Mouse (Mus musculus) layer of hippocampus, postnatal 36 days (tissue): ENCODE measurements around the gene Pfas. TPM values are rescaled to one million over a fixed set of nuclear protein-coding genes. Genes with fewer than 3 reads are reported as not detected.

Source experiments
- DNase-seq, 2 experiments: peaks; one replicate each; pipeline ENCODE4 v3.0.0; 2022
- total RNA-seq, 2 experiments: library from RNA; stranded (reverse); gene quantifications; 2 replicates each; pipeline ENCODE4 v1.2.3; 2021

The Pfas gene
- 10 to 100 TPM; 22.8 to 28.9 TPM for total RNA-seq

DNA sequence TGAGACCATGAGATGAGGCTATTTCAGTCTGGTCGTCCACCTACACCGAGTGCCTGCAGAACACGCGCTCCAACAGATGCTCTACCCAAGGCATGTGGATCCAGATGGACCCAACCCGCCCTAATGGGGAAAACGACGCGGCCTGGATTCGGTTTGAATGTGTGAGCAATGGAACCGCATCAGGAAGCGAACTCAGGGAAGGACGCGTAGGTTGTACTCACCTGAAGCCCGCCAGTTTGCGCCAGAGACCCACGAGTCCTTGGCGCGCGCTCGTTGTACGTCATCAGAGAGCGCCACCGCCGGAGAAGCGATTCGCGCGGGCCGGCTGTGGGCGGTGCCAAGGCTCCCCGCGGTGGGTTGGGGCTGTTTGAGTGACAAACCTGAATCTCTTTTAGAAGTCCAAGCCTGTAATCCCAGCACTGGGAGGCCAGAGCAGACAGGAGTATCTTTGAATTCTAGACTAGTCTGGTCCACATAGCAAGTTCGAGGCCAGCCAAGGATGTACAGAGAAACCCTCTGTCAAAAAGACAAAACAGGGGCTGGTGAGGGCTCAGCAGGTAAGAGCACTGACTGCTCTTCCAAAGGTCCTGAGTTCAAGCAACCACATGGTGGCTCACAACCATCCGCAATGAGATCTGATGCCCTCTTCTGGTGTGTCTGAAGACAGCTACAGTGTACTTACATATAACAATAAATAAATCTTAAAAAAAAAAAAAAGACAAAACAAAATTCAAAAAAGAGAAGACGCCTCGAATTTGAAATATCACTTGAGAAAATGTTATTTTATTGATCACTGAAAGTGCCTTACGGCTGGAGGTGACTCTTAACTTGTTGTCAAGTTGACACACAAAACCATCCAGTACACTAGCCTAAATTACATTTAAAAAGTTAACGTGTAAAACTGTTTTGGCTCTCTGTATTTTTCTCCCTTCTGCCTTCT, at the start of gene Pfas:
Gene Pfas, minus strand, starts transcription at position 279 of the 940 bp plus-strand sequence.
- peak; percentile 89 for DNase-seq

DNA sequence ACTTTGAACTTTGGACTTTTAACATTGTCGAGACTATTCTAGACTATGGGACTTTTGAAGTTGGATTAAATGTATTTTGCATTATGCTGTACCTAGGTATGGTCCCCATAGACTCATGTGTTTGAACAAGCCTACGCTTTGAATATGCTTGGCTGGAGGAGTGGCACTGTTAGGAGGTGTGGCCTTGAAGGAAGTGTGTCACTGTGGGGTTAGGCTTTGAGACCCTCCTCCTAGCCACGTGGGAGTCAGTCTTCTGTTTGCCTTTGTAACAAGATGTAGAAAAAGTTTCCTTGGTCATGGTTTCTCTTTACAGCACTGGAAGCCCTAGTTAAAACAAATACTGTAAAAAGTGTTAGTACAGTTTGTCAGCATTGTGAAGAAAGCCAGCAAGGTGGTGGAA, 45.6 kb upstream of the Pfas start:
- DNase-seq = no peak

DNA sequence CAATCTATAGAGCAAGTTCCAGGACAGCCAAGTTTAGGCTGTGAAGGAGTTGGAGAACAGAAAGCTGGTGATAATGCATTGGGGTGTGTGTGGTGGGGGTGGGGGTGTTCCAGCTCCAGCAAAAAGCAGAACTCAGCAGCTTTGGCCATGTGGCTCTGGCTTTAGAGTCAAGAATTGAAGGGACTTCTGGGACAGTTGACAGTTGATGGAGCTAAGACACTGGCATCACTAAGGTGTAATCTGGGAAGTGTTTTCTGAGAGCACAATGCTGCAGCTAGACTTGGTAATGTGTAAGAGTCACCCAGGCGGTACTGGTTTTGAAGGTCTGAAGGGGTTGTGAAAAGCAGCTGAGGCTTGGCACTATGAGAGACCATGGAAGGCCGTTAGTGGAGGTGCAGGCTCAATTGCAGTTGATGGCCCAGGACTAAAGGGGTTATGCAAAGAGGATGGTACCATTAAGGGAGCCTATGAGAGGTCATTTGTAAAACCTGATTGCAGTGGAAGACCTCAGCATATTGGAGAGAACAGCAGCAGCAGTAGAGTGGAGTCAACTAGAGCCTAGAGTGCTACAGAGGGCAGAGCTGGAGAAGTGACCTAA, 44.7 kb upstream of the Pfas start:
- DNase-seq = no peak

DNA sequence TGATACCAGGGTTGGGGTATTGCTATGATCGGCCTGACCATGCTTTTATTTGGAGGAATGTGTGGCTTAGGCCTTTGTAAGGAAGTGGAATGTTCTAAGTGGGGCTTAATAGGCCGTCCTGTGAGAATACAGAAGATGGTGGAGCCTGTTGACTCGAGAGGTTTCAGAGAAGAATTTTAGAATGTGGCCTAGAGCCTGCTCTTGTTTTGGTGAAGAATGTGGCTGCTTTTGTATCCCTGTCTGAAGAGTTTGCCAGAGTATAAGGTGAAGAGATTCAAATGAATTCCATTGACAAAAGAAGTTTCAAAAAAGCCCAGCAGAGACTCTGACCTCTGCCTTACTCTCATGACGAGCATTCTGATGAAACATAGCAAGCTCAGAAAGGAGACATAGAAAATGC, 43.5 kb upstream of the Pfas start:
- DNase-seq = no peak

DNA sequence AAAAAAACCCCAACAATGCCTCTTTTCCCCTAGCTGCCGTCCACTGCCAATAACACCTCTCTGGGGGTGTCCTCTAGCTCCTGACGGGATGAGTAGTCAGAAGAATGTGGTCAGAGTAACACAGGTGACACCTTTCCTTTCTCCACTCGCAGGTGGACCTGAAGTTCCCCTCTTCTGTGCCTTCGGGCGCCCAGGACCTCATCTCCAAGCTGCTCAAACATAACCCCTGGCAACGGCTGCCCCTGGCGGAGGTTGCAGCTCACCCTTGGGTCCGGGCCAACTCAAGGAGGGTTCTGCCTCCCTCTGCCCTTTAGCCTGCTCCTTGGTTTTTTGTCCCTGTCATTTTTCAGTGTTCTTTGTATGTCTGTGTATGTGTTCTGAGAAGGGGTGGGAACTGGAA, 42.5 kb upstream of the Pfas start:
- DNase-seq = no peak

DNA sequence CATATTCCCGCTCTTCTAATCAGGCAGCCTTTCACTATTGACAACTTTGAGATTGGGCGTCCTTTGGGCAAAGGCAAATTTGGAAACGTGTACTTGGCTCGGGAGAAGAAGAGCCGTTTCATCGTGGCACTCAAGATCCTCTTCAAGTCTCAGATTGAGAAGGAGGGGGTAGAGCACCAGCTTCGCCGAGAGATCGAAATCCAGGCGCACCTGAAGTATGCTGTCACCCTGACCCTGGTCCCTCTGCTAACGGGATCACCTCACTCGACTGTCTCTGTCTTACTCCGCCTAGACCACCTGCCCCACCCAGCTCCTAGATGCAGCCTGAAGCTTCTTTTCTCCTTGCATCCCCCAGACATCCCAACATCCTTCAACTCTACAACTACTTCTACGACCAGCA, 39.9 kb upstream of the Pfas start:
- DNase-seq = no peak

DNA sequence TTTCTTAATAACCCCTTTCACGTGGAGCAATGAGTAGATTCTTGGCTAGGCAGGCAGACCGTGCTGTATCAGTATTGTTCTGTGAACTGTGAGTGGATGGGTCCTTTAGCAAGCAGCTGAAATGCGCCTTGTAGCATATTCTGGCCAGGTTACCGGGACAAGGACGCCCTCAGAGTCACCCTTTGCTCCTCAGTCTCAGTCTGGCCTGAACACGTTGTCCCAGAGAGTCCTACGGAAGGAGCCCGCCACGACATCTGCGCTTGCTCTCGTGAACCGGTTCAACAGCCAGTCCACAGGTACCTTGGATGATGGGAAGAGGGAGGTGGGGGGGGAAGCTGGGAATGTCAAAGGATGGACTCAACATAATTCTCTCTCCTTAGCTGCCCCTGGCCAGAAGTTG, 39.3 kb upstream of the Pfas start:
- DNase-seq = no peak

DNA sequence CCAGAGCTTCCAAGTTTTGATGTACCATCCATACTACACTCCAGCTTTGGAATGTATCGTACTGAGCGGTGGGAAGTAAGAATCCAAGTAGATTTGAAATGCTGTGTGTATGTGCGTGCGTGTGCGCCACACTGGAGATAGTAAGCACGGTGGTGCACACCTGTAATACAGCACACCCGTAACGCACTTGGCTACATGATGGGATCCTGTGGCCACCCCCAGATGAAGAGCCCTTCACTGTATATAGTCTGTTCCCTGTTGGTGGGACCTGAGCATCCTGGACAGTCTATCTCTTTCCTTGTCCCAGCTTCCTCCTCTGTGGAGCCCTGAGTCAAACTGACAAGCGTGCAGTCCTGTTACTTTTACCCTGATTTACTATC, 38.1 kb upstream of the Pfas start:
- DNase-seq = no peak

DNA sequence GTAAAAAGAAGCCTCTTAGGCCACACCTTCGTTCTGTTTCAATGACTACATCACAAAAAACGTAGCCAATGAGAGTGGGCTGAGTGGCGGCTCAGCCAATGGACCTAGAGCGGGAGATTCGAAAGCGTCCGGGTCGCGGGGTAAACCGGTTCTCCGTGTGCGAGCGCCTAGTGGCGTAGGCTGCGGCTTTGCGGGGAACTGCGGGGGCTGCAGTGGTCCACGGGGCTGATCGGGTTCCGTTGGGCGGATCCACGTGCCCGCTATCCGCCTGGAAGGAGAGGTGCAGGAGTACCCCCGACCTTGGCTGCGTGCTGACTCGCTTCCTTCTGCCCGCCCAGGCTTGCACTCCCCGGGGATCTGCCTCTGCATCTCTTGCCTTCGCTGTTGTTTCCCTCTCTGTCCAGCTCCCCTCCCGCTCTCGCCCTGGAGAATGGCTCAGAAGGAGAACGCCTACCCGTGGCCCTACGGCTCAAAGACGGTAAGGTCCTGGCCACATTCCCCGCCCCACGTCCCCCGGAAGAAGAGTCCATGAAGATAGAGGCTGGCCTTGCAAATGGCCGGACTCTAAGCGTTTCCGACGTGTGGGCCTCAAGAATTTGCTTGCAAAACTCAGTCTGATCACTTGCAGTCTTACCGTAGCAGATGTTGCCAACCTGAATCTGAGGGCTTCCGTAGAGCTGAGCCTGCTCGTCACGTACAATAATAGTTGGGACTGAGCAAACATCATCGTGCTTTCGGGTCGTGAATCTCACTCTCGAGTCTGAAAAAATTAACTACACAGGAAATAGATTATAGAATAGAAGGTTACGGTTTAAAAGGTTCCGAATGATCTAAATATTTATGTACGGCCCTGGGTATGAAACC, 37.5 kb upstream of the Pfas start, which contains the start of gene Aurkb:
Gene Aurkb, plus strand, starts transcription at position 117 of the 864 bp plus-strand sequence.
- DNase-seq = peak; percentile 62 to 65

DNA sequence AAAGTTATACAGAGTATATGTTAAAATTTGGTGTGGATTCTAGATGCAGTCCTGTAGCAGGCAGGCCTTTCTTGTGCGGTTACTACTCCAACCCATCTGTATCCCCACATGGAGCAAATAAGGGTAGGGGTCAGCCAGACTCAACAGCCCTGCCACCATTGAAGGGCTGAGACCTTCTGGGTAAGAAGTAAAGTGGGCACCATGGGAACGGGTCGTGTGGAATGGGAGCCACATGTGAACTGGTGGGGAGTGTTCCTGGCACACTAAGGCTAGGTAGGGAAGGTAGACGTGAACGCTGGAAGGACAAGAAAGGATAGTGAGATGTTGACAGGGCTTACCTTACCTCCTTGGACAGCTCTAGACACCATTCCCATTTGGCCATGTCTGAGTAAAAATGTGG, 29.9 kb upstream of the Pfas start:
- no peak for DNase-seq

DNA sequence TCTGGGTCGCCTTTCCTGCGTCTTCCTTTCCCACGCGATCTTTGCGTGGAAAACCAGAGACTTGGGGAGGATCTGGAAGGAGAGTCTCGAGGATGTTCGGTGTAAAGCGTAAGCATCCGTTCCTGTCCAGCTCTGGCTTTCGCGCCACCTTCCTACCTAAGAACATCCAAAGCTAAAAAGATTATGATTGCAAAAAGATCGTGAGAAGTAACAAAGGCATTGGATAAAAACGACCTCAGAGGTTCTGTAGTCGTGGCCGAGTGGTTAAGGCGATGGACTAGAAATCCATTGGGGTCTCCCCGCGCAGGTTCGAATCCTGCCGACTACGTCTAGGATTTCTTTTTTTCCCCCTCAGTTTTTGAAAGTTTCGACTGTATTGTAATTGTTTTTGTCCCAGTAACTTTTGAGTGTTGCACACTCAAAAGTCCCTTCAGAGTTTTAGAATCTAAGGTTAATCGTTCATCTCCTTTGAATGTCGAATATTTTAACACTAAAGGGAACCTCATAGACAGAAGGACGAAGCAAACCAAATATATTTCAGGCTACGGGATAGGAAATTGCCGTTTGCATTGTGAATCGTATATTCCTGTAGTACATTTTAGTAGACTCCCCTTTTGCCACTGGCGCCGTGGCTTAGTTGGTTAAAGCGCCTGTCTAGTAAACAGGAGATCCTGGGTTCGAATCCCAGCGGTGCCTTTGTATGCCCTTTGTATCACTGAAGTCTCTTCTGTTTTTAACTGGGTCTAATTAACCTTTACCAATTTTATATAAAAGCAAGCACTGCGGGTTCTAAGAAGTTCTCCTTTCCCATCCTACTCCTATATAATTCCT, 29.2 kb upstream of the Pfas start:
- peak; percentile 79 to 87 for DNase-seq

DNA sequence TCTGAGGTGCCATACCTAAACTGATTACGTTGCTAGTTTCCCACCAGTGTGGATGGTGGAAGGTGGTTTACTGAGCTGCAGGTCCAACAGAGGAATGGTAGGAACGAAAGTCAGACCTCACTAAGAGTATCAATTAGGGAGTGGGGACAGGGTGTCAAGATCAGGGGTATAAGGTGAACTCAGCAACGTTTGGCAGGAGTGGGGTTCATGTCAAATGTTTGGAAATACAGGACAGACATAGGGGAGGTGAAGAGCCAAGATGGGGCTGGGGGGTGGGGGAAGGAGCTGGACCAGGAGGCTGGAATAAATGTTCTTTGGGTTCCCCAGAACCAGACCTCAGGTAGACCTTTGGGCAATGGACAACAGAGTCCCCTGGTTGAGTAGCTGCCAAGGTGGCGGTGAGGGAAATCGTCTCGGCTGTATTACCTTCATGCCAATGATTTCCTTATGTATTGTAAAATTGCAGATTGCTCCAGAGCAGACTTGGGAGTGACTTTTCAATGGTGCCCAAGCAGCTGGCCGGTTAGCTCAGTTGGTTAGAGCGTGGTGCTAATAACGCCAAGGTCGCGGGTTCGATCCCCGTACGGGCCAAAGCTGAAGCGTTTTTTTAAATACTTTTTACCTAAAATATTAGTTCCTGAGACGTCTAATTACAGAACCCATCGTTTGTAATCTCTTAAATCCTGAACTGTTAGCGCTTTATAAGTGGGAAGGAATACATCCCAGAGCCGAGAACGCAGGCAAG, 28.4 kb upstream of the Pfas start:
- peak; percentile 88 to 93 for DNase-seq

DNA sequence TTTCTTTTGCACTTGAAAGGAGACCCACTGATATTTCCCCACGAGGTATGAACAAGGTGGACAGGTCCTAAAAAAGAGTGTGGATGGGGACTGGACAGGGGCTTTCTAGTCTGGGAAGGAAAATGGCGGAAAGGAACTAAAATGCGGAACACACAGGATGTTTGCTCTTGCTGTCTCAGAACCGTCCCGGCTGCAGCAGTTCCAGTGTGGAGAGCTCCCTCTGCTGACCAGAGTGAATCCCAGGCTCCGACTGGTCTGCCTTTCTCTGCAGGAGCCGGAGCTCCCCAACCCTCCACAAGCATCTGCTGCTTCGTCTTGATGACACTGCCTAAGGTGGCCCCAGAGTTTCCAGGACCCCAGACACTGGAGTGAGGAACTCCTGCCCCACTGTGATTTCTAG, 27.6 kb upstream of the Pfas start:
- DNase-seq = peak; percentile 82 to 88

DNA sequence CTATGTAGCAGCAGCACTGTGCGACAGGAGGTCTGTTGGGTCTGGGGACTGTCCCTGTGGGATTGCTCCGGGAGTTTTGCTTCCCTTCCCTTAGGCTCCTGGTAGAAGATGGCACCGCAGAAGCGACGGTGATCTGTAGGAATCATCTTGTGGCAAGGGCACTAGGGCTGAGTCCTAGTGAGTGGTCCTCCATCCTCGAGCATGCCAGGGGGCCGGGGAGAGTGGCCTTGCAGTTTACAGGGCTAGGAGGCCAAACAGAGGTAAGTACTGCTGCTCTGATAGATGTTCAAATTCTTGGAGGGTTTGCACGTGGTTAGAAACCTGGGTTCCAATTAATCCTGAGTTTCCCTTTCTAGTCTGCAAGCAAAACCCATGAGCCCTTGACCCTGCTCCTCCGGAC, 27.2 kb upstream of the Pfas start:
- DNase-seq = no peak

DNA sequence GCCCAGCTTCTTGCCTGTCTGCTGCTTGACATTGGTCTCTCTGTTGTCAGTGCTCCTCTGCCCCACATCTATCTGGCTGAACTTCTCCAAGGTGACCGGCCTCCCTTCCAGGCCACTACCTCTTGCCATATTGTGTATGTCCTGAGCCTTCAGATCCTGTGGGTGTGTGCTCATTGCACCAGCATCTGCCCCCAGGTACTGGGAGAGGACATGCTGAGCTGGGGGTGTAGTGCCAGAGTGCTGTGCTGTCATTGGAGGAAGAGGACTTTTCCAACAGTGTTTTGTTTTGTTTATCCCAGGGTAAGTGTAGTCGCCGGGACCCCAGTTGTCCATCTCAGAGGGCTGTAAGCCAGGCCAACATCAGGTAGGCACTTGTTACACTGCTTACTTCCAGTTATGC, 26.3 kb upstream of the Pfas start:
- no peak for DNase-seq

DNA sequence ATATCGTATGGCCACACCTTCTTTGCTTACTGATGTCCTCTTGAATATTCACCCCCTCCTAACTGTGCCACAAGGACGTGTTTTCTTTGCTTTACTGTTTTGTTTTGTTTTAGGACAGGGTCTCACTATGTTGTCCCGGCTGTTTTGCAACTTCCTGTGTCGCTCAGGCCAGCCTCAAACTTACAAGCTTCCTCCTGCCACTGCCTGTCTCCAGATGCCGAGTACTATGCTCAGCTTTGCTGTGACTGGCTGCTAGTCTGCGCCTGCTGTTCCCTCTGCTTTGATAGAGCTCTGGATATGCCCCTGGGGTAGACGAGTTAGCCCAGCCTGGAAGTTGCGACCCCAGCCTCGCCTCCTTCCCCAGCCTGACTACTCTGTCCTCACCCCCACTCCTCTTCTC, 25.3 kb upstream of the Pfas start:
- no peak for DNase-seq

DNA sequence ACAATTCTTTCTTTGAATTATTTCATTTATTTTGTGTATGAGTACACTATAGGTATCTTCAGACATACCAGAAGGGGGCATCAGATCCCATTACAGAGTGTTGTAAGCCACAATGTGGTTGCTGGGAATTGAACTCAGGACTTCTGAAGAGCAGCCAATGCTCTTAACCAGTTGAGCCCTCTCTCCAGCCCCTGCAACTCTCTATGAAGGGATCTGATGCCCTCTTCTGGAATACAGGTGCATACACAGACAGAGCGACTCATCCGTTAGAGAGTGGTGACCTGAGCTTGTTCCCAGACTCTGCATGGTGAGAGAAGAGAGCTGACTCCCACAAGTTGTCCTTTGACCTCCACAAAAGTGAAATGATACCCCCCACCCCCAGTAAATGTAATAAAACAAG, 20.5 kb upstream of the Pfas start:
- DNase-seq = no peak

DNA sequence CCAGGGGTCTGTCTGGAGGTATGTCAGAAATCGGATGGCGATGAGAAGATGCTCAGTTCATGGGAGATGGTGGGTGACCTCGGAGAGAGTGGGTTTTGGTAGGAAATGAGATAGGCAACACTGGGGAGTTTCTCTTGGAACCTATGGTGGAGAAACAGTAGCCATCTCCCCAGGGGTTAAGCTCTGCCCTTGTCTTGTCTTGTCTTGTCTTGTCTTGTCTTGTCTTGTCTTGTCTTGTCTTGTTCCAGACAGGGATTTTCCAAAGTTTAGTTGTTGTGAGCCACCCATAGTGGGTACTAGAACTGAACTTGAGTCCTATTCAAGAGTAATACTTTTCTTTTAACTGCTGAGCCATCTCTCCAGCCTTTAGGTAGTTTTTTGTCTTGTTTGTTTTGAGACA, 18.3 kb upstream of the Pfas start:
- DNase-seq = no peak

DNA sequence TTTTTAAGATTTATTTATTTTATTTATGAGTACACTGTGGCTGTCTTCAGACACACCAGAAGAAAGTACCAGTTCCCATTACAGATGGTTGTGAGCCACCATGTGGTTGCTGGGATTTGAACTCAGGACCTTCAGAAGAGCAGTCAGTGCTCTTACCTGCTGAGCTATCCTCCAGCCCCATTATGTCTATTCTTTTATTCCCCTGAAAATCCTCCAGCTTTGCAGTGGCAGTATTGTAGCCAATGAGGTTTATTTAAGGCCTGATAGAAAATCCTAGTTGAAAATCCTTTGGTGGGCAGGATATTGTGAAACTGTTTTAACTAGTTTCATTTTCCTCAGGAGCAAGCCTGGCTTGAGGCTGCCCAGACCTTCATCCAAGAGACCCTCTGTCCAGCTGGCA, 12.4 kb upstream of the Pfas start:
- no peak for DNase-seq

DNA sequence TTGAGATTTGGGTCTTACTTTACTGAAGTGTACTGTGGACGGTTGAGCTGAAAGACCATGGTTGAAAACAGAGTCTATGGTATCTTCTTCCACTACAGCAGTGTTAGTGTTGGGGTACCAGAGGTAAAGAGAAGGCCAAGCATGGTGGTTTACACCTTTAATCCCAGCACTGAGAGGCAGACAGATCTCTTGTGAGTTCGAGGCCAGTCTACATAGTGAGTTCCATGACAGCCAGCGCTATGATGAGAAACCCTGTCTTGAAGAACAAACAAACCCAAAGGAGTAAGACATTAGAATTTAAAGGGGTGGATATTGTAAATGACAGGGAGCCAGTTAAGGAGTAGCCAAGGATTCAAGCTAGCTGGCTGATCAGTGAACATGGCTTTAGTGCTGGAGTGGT, 8.5 kb upstream of the Pfas start:
- DNase-seq = no peak
